Mouse (Mus musculus) MEL (cell line): ENCODE data around the gene Htr2a. TPM values are rescaled to one million over a fixed set of nuclear protein-coding genes. Genes with fewer than 3 reads are reported as not detected.

Experiments
- DNase-seq: peaks from one replicate; pipeline ENCODE4 v3.0.0; 2011; ENCODE audit warnings: low read depth, low spot score
- H3K27ac ChIP-seq: 2 replicates; pipeline ENCODE4 v1.5.1; 2012; ENCODE audit warnings: low read depth, mild to moderate bottlenecking, control low read depth, low read length, moderate library complexity; ENCODE audit not compliant: control insufficient read depth
- H3K27me3 ChIP-seq, 2 experiments: fragments of 150-350 bp in 1 of 2; sonication (generic) in 1 of 2; 2 replicates each; pipeline ENCODE4 v1.6.1; 2012; ENCODE audit warnings: low read length in 2 of 2, mild to moderate bottlenecking in 2 of 2, improper control_type of control experiment in 1 of 2, moderate library complexity in 1 of 2; ENCODE audit not compliant: insufficient read depth in 2 of 2, control insufficient read depth in 1 of 2
- H3K36me3 ChIP-seq, 2 experiments: 2 replicates each; pipeline ENCODE4 v1.6.1; 2012 to 2014; ENCODE audit warnings: low read length in 2 of 2, improper control_type of control experiment in 1 of 2, inconsistent platforms in 1 of 2, mild to moderate bottlenecking in 1 of 2; ENCODE audit not compliant: insufficient read depth in 2 of 2, control insufficient read depth in 1 of 2
- H3K4me1 ChIP-seq, 2 experiments: fragments of 150-350 bp in 1 of 2; sonication (generic) in 1 of 2; 2 replicates each; pipeline ENCODE4 v1.6.1; 2012; ENCODE audit warnings: low read length in 2 of 2, improper control_type of control experiment in 1 of 2, mild to moderate bottlenecking in 1 of 2; ENCODE audit not compliant: insufficient read depth in 2 of 2, control insufficient read depth in 1 of 2
- H3K4me3 ChIP-seq, 2 experiments: fragments of 150-350 bp in 1 of 2; sonication (generic) in 1 of 2; 2 replicates each; pipeline ENCODE4 v1.5.1; 2012; ENCODE audit warnings: low read depth in 2 of 2, low read length in 2 of 2, mild to moderate bottlenecking in 2 of 2, moderate library complexity in 2 of 2, control low read depth in 1 of 2, improper control_type of control experiment in 1 of 2; ENCODE audit not compliant: control insufficient read depth in 1 of 2, insufficient read depth in 1 of 2
- H3K79me2 ChIP-seq: 2 replicates; pipeline ENCODE4 v1.6.1; 2012; ENCODE audit warnings: mild to moderate bottlenecking, low read length, moderate library complexity; ENCODE audit not compliant: control insufficient read depth, poor library complexity, insufficient read depth
- H3K9ac ChIP-seq: 2 replicates; pipeline ENCODE4 v1.6.1; 2012; ENCODE audit warnings: low read depth, mild to moderate bottlenecking, control low read depth, low read length, moderate library complexity; ENCODE audit not compliant: control insufficient read depth, poor library complexity, severe bottlenecking
- H3K9me3 ChIP-seq: fragments of 150-350 bp; sonication (generic); replicated peaks from 2 replicates; pipeline ENCODE4 v1.6.1; 2012; ENCODE audit warnings: mild to moderate bottlenecking, low read length, improper control_type of control experiment, moderate library complexity; ENCODE audit not compliant: insufficient read depth
- BHLHE40 ChIP-seq: IDR thresholded peaks from 2 replicates; pipeline ENCODE4 v1.6.1; 2012; ENCODE audit warnings: low read depth, mild to moderate bottlenecking, inconsistent platforms, low read length, improper control_type of control experiment, borderline replicate concordance
- CHD1 ChIP-seq: IDR thresholded peaks from 2 replicates; pipeline ENCODE4 v1.6.1; 2012; ENCODE audit warnings: low read depth, mild to moderate bottlenecking, inconsistent platforms, low read length, improper control_type of control experiment
- CHD2 ChIP-seq: IDR thresholded peaks from 2 replicates; pipeline ENCODE4 v1.6.1; 2011; ENCODE audit warnings: low read length, improper control_type of control experiment
- CTCF ChIP-seq, 3 experiments: IDR thresholded peaks in 2 of 3; conservative IDR thresholded peaks in 1 of 3; 2 replicates each; pipeline ENCODE4 v1.5.1; 2011 to 2012; ENCODE audit warnings: low read length in 3 of 3, low read depth in 2 of 3, mild to moderate bottlenecking in 2 of 3, improper control_type of control experiment in 1 of 3, inconsistent platforms in 1 of 3, mixed read lengths in 1 of 3, moderate library complexity in 1 of 3; ENCODE audit not compliant: control insufficient read depth in 1 of 3, insufficient read depth in 1 of 3, poor library complexity in 1 of 3, severe bottlenecking in 1 of 3
- ELF1 ChIP-seq: IDR thresholded peaks from 2 replicates; pipeline ENCODE4 v1.6.1; 2014; ENCODE audit warnings: low read depth, mild to moderate bottlenecking, inconsistent platforms, low read length, improper control_type of control experiment, moderate library complexity
- EP300 ChIP-seq, 2 experiments: IDR thresholded peaks; 2 replicates each; pipeline ENCODE4 v1.6.1; 2011; ENCODE audit warnings: improper control_type of control experiment in 2 of 2, low read length in 2 of 2, low read depth in 1 of 2, mild to moderate bottlenecking in 1 of 2
- ETS1 ChIP-seq: IDR thresholded peaks from 2 replicates; pipeline ENCODE4 v1.6.1; 2012; ENCODE audit warnings: low read depth, mild to moderate bottlenecking, inconsistent platforms, low read length, improper control_type of control experiment, moderate library complexity
- GABPA ChIP-seq: IDR thresholded peaks from 2 replicates; pipeline ENCODE4 v1.6.1; 2012; ENCODE audit warnings: low read depth, mild to moderate bottlenecking, inconsistent platforms, low read length, improper control_type of control experiment, moderate library complexity
- GATA1 ChIP-seq: IDR thresholded peaks from 2 replicates; pipeline ENCODE4 v1.6.1; 2011; ENCODE audit warnings: low read depth, low read length, improper control_type of control experiment
- HCFC1 ChIP-seq: IDR thresholded peaks from 2 replicates; pipeline ENCODE4 v1.6.1; 2012; ENCODE audit warnings: low read depth, mild to moderate bottlenecking, inconsistent platforms, low read length, improper control_type of control experiment, moderate library complexity
- KAT2A ChIP-seq: conservative IDR thresholded peaks from 2 replicates; pipeline ENCODE4 v1.6.1; 2012; ENCODE audit warnings: low read depth, low read length, improper control_type of control experiment, inconsistent platforms
- MAFK ChIP-seq: IDR thresholded peaks from 2 replicates; pipeline ENCODE4 v1.6.1; 2011; ENCODE audit warnings: low read depth, mild to moderate bottlenecking, low read length, improper control_type of control experiment, borderline replicate concordance
- MAX ChIP-seq: IDR thresholded peaks from 2 replicates; pipeline ENCODE4 v1.6.1; 2011; ENCODE audit warnings: low read length, improper control_type of control experiment
- MAZ ChIP-seq: IDR thresholded peaks from 2 replicates; pipeline ENCODE4 v1.6.1; 2012; ENCODE audit warnings: low read depth, mild to moderate bottlenecking, inconsistent platforms, low read length, improper control_type of control experiment
- MYB ChIP-seq: IDR thresholded peaks from 2 replicates; pipeline ENCODE4 v1.6.1; 2011; ENCODE audit warnings: mild to moderate bottlenecking, low read depth, low read length, improper control_type of control experiment
- MYC ChIP-seq: IDR thresholded peaks from 2 replicates; pipeline ENCODE4 v1.6.1; 2011; ENCODE audit warnings: low read depth, mild to moderate bottlenecking, low read length, improper control_type of control experiment, moderate library complexity
- NELFE ChIP-seq: IDR thresholded peaks from 2 replicates; pipeline ENCODE4 v1.6.1; 2011; ENCODE audit warnings: low read depth, low read length, improper control_type of control experiment
- NRF1 ChIP-seq: IDR thresholded peaks from 2 replicates; pipeline ENCODE4 v1.6.1; 2014; ENCODE audit warnings: low read depth, mild to moderate bottlenecking, inconsistent platforms, low read length, improper control_type of control experiment, moderate library complexity; ENCODE audit not compliant: poor library complexity, insufficient read depth, severe bottlenecking
- POLR2A ChIP-seq, 2 experiments: IDR thresholded peaks; 2 replicates each; pipeline ENCODE4 v1.6.1; 2011 to 2012; ENCODE audit warnings: low read length in 2 of 2, mild to moderate bottlenecking in 2 of 2, control low read depth in 1 of 2, improper control_type of control experiment in 1 of 2, low read depth in 1 of 2, moderate library complexity in 1 of 2; ENCODE audit not compliant: control insufficient read depth in 1 of 2, insufficient read depth in 1 of 2, poor library complexity in 1 of 2
- POLR2AphosphoS2 ChIP-seq: IDR thresholded peaks from 2 replicates; pipeline ENCODE4 v1.6.1; 2011; ENCODE audit warnings: low read length, improper control_type of control experiment
- POLR2AphosphoS5 ChIP-seq: IDR thresholded peaks from 2 replicates; pipeline ENCODE4 v1.6.1; 2012; ENCODE audit warnings: low read depth, borderline replicate concordance, mild to moderate bottlenecking, inconsistent platforms, low read length, moderate library complexity, mixed read lengths
- RAD21 ChIP-seq: IDR thresholded peaks from 2 replicates; pipeline ENCODE4 v1.6.1; 2011; ENCODE audit warnings: mild to moderate bottlenecking, low read depth, low read length, improper control_type of control experiment
- RCOR1 ChIP-seq: IDR thresholded peaks from 2 replicates; pipeline ENCODE4 v1.6.1; 2012; ENCODE audit warnings: low read depth, mild to moderate bottlenecking, inconsistent platforms, low read length, improper control_type of control experiment
- SMC3 ChIP-seq: IDR thresholded peaks from 2 replicates; pipeline ENCODE4 v1.6.1; 2011; ENCODE audit warnings: low read depth, low read length, improper control_type of control experiment
- TAL1 ChIP-seq: IDR thresholded peaks from 2 replicates; pipeline ENCODE4 v1.6.1; 2012; ENCODE audit warnings: mild to moderate bottlenecking, inconsistent platforms, low read length, moderate library complexity, mixed read lengths
- UBTF ChIP-seq: IDR thresholded peaks from 2 replicates; pipeline ENCODE4 v1.6.1; 2012; ENCODE audit warnings: low read depth, mild to moderate bottlenecking, inconsistent platforms, low read length, improper control_type of control experiment, moderate library complexity, borderline replicate concordance; ENCODE audit not compliant: insufficient read depth
- USF1 ChIP-seq: IDR thresholded peaks from 2 replicates; pipeline ENCODE4 v1.6.1; 2014; ENCODE audit warnings: low read depth, mild to moderate bottlenecking, inconsistent platforms, low read length, improper control_type of control experiment, moderate library complexity
- USF2 ChIP-seq, 2 experiments: IDR thresholded peaks; 2 replicates each; pipeline ENCODE4 v1.6.1; 2011 to 2012; ENCODE audit warnings: improper control_type of control experiment in 2 of 2, low read length in 2 of 2, borderline replicate concordance in 1 of 2, inconsistent platforms in 1 of 2, low read depth in 1 of 2, mild to moderate bottlenecking in 1 of 2; ENCODE audit not compliant: insufficient read depth in 1 of 2
- ZC3H11A ChIP-seq: IDR thresholded peaks from 2 replicates; pipeline ENCODE4 v1.6.1; 2012; ENCODE audit warnings: low read depth, mild to moderate bottlenecking, inconsistent platforms, low read length, improper control_type of control experiment
- ZMIZ1 ChIP-seq: IDR thresholded peaks from 2 replicates; pipeline ENCODE4 v1.6.1; 2012; ENCODE audit warnings: low read depth, mild to moderate bottlenecking, inconsistent platforms, low read length, improper control_type of control experiment, moderate library complexity
- ZNF384 ChIP-seq: IDR thresholded peaks from 2 replicates; pipeline ENCODE4 v1.6.1; 2012; ENCODE audit warnings: low read depth, mild to moderate bottlenecking, inconsistent platforms, low read length, improper control_type of control experiment
- polyA plus RNA-seq, 2 experiments: library from polyadenylated mRNA; stranded (reverse) in 1 of 2; unstranded in 1 of 2; fragments of >175 nt in 1 of 2; fragments of >200 nt in 1 of 2; gene quantifications; 2 replicates each; pipeline versions ENCODE4 v1.2.1 to v1.2.4; 2012; ENCODE audit warnings: low replicate concordance in 2 of 2, low read depth in 1 of 2; ENCODE audit not compliant: insufficient read length in 2 of 2, insufficient read depth in 1 of 2, missing spikeins in 1 of 2
- total RNA-seq: library from RNA; depleted of rRNA; stranded (reverse); fragments of 300-350 nt; gene quantifications from 2 replicates; pipeline ENCODE4 v1.2.3, GENCODE M21; 2012

Gene Htr2a
- total and polyA plus RNA-seq, 3 experiments = 0.65 to 1.4 TPM; not detected in 1

DNA sequence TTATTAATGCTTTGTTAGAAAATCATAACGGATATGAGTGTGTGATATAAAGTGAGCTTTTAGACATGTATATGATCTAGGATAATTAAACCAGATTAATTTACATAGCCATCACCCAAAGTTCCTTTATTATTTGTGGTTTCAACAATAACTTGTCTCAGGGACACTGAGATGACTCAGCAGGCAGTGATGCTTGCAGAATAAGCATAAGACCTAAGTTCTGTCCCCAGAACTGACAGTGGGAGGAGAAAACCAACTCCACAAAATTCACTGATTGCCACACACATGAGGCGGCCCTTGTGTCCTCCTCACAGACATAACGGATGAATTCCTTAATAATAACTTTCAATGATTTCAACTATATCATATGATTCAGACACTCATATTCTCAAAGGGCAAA lies 58.6 kb downstream of the Htr2a start:
- DNase-seq = peak; percentile 48
- Histone ChIP-seq H3K36me3 (no peaks in the 10 kb centered on the region; a peak in 1 of 4 replicates), H3K9me3 (no peaks in the 10 kb centered on the region), H3K9ac (no peak overlapping the region), H3K27me3 (no peaks in the 10 kb centered on the region), H3K79me2 (no peaks in the 10 kb centered on the region), H3K4me3 (no peak overlapping the region), H3K4me1 (peaks cover 0 to 8% of the 10 kb centered on the region in 2 experiments; a peak in 2 of 4 replicates), H3K27ac (no peak overlapping the region)
- TF ChIP-seq MAX = no peak
- TF ChIP-seq TAL1 = no peak
- TF ChIP-seq EP300 (IDR thresholded peaks at IDR 0.05; ENCODE audit: low read depth in 1 of 2, low read length in 2 of 2) = no peak
- TF ChIP-seq NELFE = no peak
- TF ChIP-seq USF1 = no peak
- no peak for TF ChIP-seq RCOR1
- TF ChIP-seq ZMIZ1 = no peak
- TF ChIP-seq CHD1 = no peak
- no peak for TF ChIP-seq MYC
- no peak for TF ChIP-seq POLR2A (IDR thresholded peaks at IDR 0.05; ENCODE audit: control insufficient read depth in 1 of 2, insufficient read depth in 1 of 2, low read depth in 1 of 2, low read length in 2 of 2, poor library complexity in 1 of 2)
- no peak for TF ChIP-seq UBTF
- no peak for TF ChIP-seq NRF1
- no peak for TF ChIP-seq USF2 (IDR thresholded peaks at IDR 0.05; ENCODE audit: borderline replicate concordance in 1 of 2, insufficient read depth in 1 of 2, low read depth in 1 of 2, low read length in 2 of 2)
- TF ChIP-seq HCFC1 = no peak
- no peak for TF ChIP-seq BHLHE40
- TF ChIP-seq ZC3H11A = no peak
- TF ChIP-seq MYB = no peak
- TF ChIP-seq ELF1 = no peak
- no peak for TF ChIP-seq GABPA
- no peak for TF ChIP-seq KAT2A

DNA sequence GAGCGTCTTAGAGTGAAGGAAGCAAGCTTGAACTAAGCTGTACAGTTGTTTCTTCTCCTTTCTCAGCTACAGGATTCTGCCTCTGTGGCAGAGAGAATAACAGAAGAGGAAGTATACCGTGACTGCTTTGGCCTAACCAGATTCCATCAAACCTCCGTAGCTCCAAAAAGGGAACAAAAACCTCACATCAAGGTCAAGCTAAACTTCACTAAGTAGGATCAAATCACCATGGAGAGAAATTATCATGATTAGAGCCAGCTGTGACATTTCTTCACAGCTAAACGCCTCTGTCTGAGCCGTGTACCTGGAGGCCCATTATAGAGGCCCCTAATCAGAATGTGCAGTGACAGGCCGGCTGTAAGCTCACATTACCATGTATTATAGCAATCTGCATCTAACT lies 63.3 kb downstream of the Htr2a start:
- Histone ChIP-seq H3K27me3 (no peaks in the 10 kb centered on the region), H3K79me2 (no peaks in the 10 kb centered on the region), H3K9me3 (no peaks in the 10 kb centered on the region), H3K27ac (no peak overlapping the region), H3K4me3 (no peak overlapping the region), H3K36me3 (no peaks in the 10 kb centered on the region; a peak in 1 of 4 replicates), H3K4me1 (peaks cover 0 to 8% of the 10 kb centered on the region in 2 experiments; a peak in 2 of 4 replicates), H3K9ac (no peak overlapping the region)
- peak; percentile 85 for DNase-seq
- TF ChIP-seq POLR2AphosphoS2 (no peak), BHLHE40 (no peak), MAX (no peak), RAD21 (no peak), MYB (no peak), CHD2 (no peak), SMC3 (0 out of 2 replicates have a peak, but pooled peaks have one; percentile 2), POLR2A (IDR thresholded peaks at IDR 0.05; ENCODE audit: control insufficient read depth in 1 of 2, insufficient read depth in 1 of 2, low read depth in 1 of 2, low read length in 2 of 2, poor library complexity in 1 of 2) (no peak), GATA1 (peak; percentile 47; the same call in 1 of the 2 replicates), RCOR1 (peak; percentile 70; the same call in 1 of the 2 replicates), CTCF (IDR thresholded peaks at IDR 0.05 in 2 of 3, conservative IDR thresholded peaks at IDR 0.05 in 1 of 3; ENCODE audit: control insufficient read depth in 1 of 3, insufficient read depth in 1 of 3, low read depth in 2 of 3, low read length in 3 of 3, poor library complexity in 1 of 3, severe bottlenecking in 1 of 3) (no peak), POLR2AphosphoS5 (no peak), MAZ (no peak), ZNF384 (no peak), ETS1 (0 out of 2 replicates have a peak, but pooled peaks have one; percentile 7), MAFK (no peak), EP300 (IDR thresholded peaks at IDR 0.05; ENCODE audit: low read depth in 1 of 2, low read length in 2 of 2) (peak in 1 of 2 experiments; percentile 26; a peak in 1 of 4 replicates)
